Mouse (Mus musculus): Measurements from ENCODE around the gene Smchd1.

Smchd1 gene

DNA sequence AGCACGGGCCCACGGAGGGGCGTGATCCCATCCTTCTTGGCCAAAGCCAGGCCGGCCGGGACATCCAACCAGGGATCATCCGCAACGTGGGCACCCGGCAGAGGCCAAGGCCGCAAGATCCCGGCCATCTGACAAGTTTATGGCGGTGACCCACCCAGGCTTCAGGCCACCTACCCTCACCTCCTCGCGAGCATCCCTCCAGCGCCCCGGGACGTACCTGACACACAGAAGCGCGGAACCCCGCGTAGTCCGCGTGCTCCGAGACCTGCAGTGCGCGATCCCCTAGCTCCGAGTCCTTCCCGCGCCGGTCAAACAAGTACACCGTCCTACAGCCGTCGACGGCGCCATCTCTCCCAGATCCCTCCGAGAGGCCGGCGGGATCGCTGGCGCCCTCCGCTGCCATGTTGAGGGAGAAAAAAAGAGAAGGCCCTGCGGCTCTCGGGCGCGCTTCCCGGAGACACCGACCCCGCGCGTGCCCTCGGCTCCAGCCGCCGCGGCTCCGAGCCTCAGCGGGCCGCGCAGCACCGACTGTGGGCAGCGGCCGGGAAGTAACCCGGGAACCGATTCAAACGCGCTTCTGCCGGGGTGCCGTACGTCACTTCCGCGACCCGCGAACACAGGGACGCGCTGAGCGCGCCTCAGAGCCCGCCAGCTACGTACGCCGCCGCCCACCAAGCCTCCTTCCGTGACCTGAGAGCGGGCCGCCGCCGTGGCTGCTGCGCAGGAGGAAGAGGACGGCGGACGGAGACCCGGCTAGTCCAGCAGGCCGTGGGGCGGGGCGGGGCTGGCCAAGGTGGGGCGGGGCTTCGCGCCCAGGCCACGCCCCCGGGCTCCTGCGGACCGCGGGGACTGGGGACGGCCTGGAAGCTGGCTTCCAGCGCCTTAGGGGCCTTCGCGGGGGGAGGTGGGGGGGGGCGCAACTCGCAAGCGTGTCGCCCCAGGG, at the start of gene Smchd1:
Gene Smchd1 (minus strand): TSS at position 582 of the 943 bp plus-strand sequence.
- in situ Hi-C loops (cut with MboI; ENCODE audit: low pct_unique_long_range_greater_than_20kb in 1 of 2, low sequenced_read_pairs in 2 of 2, unreplicated experiment in 1 of 2): no loop called here

DNA sequence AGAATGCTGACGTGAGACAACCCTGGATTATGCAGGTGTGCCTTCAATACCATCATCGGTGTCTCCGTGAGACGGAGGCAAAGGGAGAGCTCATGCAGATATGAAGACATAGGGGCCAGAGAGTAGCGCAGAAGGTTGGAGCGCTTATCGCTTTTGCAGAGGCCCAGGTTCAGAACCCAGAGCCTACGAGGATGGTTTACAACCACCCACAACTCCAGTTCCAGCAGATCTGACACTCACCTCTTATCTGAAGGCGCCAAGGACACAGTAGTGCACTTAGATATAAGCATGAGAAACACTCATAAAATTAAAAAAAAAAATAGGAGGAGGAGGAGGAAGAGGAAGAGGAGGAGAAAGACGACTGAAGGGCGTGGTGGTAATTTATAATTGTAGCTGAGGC, 35.2 kb upstream of the Smchd1 start:
- in situ Hi-C loops (cut with MboI; ENCODE audit: low pct_unique_long_range_greater_than_20kb in 1 of 2, low sequenced_read_pairs in 2 of 2, unreplicated experiment in 1 of 2): no loop called here

DNA sequence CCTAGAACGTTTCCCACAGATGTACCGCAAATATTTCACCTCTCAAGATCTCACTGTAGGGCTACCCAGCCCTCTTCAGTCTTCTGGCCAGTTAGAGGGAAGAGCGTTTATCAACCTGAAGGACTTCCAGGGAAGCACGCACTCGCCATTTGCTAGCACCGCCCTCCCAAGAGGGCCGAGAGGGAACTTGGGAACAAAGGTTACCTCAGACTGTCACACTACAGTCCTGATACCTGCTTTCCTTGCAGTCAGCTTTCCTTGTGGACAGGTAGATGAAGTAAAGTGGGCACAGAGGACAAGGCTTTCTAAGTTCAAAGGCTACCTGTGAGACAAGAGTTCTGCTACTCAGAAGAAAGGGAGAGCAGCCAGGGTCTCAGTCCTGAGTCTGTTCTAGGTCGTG, 31.7 kb upstream of the Smchd1 start:
- in situ Hi-C loops (cut with MboI; ENCODE audit: low pct_unique_long_range_greater_than_20kb in 1 of 2, low sequenced_read_pairs in 2 of 2, unreplicated experiment in 1 of 2): no loop called here

DNA sequence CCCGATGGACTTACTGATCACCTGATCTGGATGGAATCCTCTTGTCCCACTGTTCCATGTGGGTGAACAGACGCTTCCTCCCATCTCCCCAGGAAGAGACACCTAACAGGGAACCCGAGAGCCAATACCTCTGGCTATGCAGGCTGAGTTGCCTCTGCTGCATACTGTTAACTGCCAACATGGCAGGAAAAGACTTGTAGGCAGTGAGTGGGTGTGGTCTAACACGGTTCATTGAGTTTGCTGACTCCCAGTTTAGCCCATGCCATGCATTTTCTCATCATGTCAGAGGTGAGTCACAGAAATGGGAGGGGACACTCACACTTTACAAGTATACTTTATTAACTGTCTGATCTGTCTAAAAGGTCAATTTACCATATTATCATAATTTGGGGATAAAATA, 20.6 kb upstream of the Smchd1 start:
- in situ Hi-C loops (cut with MboI; ENCODE audit: low pct_unique_long_range_greater_than_20kb in 1 of 2, low sequenced_read_pairs in 2 of 2, unreplicated experiment in 1 of 2): no loop called here

DNA sequence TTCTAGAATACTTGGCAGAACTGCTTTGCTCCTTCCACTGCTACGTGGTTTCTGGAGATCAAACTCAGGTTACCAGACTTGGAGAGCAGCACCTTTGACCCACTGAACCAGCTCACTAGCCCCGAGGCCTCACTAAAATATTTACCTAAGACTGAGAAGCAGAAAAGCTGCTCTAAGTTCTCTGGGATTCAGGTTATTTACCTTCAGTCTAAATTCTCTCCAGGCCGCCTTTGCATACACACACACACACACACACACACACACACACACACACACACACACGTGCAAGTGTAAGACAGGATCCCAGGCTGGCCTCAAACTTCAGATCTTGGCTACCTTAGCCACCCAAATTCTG, 16.2 kb upstream of the Smchd1 start:
- in situ Hi-C loops (cut with MboI; ENCODE audit: low pct_unique_long_range_greater_than_20kb in 1 of 2, low sequenced_read_pairs in 2 of 2, unreplicated experiment in 1 of 2): no loop called here

DNA sequence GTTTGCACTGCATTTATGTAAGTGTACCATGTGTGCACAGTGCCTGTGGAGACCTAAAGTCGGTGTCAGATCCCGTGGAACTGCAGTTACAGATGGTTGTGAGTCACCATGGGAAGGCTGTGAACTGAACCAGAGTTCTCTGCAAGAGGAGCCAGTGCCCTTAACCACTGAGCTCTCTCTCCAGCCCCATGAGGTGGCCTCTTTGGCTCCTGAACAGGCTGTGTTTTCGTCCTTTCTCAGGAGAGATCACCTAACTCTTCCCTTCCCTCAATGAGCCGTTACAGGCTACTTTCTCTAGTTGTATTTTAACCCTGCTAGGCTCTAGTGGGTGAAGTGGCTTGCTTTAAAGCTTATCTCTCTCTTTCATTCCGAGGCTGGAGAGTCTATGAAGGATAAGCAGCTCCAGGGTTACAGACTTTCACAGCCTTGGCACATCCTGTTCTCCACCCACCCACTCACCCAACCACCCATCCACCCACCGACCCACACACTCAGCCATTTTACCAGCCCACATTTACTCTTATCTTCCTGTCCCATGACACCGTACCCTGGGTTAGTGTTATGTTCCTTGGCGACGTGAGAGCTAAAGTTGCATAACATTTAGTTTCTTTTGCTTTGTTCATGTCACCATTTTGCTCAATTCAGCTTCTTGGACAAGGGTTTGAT, 15.7 kb upstream of the Smchd1 start:
- in situ Hi-C loops (cut with MboI; ENCODE audit: low pct_unique_long_range_greater_than_20kb in 1 of 2, low sequenced_read_pairs in 2 of 2, unreplicated experiment in 1 of 2): no loop called here

DNA sequence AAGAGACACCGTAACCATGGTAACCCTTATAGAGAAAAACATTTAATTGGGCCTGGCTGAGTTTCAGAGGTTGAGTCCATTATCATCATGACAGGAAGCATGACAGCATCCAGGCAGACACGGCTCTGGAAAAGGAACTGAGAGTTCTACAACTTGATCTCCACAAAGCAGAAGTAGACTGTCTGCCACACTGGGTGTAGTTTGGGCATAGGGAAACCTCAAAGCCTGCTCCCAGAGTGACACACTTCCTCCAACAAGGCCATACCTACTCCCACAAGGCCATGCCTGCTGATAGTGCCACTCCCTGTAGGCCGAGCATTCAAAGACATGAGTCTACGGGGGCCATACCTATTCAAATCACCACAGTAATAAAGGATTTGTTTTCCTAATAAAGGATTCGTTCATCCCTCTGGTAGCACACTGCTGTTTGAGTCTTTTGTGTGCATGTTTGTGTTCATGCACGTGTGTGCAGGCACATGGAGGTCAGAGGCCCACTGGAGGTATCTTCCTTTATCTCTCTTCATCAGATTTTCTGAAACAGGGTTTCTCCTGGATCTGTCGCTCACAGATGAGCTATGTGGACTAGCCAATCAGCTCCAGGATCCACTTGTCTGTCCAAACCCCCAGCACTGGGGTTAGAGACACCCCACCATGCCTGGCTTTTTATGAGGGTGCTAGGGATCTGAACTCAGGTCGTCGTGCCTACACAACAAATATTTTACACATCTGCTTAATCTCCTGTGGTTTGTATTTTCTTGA, 14.7 kb upstream of the Smchd1 start:
- in situ Hi-C loops (cut with MboI; ENCODE audit: low pct_unique_long_range_greater_than_20kb in 1 of 2, low sequenced_read_pairs in 2 of 2, unreplicated experiment in 1 of 2): no loop called here

DNA sequence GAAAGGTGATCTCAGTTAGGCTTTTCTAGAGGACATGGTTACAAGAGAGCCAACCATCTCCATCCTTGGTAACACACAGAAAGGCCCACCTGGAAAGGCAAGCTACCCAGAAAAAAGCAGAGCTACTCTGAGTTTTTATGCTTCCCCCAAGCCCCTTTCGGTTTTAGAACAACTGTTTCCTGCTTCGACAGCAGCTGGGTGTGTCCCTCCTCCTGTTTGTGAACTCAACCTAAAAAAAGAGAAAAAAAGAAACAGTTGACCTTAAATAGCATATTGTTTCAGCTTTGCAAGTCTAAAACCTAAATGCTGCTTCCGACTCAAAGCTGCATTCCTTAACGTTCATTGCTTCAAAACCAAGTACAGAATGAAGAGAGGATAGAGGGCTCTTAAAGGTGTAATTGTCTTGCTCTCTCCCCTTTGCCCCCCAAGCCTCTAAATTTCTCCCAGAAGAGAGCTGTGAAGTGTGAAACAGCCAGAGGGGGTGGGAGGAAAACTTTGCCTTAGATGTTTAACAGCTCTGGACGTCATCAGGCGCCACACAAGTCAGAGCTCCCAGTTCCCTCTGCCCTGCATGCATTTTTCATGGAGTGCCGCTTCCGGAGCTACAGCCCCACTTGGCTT, 11.2 kb upstream of the Smchd1 start:
- in situ Hi-C loops (cut with MboI; ENCODE audit: low pct_unique_long_range_greater_than_20kb in 1 of 2, low sequenced_read_pairs in 2 of 2, unreplicated experiment in 1 of 2): no loop called here

DNA sequence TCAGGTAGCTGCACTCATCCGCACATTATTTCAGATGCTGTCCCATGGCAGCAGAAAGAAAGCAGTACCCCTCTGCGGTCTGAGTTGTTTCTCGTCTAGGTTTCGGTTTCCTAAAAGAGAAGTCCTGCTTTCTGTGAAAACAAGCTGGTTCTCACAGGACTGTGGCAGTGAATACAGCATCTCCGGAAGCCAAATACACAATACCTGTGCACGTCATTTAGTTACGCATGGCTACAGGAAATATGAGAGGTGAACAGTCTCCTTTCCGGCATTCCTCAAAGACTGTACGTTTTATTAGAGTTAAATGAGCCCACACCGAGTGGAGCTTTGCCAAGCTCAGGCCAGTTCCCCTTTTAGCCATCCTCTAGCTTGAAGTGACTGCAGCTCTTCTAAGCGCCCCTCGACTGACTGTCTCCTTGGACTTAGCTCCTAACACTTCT, 10.7 kb upstream of the Smchd1 start:
- in situ Hi-C loops (cut with MboI; ENCODE audit: low pct_unique_long_range_greater_than_20kb in 1 of 2, low sequenced_read_pairs in 2 of 2, unreplicated experiment in 1 of 2): no loop called here

DNA sequence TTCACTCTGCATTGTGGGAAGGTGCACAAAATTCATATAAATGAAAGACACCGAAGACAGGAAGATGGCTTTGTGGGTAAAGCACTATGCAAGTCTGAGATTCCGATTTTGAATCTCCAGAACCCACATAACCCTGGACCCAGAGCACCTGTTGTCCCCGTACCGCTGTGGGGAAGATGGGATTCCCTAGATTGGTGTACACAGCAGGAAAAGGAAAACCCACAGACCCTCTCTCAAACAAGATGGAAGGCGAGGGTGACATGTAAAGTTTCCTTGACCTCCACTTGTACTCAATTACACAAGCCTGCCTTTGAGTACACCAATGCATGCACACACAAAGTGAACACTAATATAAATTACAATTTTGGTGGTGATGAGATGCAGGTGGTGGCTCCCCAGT, 9.6 kb upstream of the Smchd1 start:
- in situ Hi-C loops (cut with MboI; ENCODE audit: low pct_unique_long_range_greater_than_20kb in 1 of 2, low sequenced_read_pairs in 2 of 2, unreplicated experiment in 1 of 2): no loop called here

DNA sequence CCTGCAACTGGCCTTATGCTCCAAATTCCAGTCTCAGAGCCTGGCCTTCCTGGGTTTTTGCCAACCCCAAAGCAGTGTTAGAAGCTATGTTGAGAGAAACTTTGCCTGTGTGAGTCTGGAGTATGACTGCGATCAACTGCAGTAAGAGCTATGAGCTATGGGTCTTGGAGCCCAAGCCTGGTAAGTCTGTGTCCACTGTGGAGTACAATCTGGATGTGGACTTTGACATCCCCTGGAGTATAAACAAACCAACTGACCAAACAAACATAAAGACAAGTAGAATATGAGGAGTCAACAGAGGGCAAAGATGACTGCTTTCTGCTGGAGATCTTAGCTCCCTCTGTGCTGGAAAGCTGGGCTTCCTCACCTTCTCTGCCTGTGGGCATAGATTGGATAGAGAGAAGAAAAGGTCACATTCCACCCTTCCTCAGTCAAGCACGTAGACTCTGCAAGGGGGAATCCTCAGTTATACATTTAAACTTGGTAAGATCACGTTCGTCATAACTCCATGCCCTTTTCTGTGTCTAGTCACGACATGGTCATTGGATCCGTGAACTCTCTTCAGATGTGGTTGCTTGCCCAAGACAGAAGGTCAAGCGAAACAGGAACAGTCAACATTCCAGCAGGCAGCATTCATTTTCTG, 8.4 kb upstream of the Smchd1 start:
- in situ Hi-C loops (cut with MboI; ENCODE audit: low pct_unique_long_range_greater_than_20kb in 1 of 2, low sequenced_read_pairs in 2 of 2, unreplicated experiment in 1 of 2): no loop called here

DNA sequence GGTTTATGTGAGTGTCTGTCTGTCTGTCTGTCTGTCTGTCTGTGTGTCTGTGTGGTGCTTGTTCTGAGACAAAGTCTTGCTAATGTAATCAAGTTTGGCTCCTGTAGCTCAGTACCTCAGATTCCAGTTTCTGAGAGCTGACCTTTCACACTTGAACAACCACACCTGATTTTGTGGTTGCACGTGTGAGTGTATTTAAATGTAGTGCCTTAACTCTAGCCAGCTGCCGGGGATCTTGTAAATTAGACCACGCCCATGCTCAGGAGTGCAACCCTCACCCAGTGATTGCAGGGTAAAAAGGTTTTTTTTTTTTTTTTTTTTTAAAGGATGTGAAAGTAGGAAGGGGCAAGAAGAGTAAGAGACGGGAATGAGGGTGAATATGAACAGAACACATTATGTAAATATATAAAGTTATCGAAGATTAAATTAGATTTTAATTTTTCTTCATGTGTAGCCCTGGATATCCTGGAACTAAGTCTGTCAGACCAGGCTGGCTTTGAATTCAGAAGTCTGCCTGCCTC, 4.3 kb upstream of the Smchd1 start:
- in situ Hi-C loops (cut with MboI; ENCODE audit: low pct_unique_long_range_greater_than_20kb in 1 of 2, low sequenced_read_pairs in 2 of 2, unreplicated experiment in 1 of 2): no loop called here

DNA sequence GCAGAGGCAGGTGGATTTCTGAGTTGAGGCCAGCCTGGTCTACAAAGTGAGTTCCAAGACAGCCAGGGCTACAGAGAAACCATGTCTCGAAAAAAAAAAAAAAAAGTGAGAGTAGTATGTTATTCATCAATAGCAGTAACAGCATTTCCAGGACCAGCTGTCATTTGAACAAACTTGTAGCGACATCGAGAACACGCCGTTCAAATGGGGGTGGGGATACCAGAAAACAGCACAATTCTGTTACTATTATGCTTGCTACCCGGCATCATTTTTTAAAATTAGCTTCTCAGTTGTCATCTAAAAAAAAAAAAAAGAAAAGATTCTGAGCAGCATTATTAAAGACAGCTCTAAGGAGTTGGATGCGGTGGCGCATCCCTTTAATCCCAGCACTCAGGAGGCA, 2.3 kb upstream of the Smchd1 start:
- in situ Hi-C loops (cut with MboI; ENCODE audit: low pct_unique_long_range_greater_than_20kb in 1 of 2, low sequenced_read_pairs in 2 of 2, unreplicated experiment in 1 of 2): no loop called here

DNA sequence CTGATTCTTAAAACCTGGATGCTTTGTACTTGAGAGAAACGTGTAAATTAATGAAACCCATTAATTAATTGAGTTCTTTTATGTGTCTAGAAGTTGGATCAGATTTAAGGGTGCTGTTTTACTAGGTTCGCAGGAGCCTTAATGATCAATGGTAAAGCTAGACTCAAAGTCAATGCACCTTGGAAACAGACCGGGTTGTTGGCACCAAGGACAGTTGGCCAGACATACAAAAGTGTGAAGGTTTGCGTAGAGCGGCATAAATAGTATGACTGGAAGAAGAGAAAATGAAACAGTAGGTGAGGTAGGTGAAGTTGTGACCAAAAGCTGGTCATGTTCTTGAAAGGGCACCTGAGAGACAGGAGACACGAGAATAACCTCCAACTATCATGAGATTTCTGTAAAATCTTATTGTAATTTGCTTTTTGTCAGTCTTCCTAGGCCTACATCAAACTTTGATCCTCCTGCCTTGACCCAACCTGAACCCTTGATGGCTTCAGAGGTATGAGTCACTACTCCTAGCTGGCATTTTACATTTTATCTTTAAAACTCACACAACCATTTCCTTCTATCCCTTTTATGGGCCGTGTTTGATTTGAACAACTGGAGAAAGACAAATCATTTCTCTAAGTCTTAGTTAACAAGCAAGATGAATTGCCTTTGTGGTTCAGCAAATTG, 1.3 kb upstream of the Smchd1 start:
- in situ Hi-C loops (cut with MboI; ENCODE audit: low pct_unique_long_range_greater_than_20kb in 1 of 2, low sequenced_read_pairs in 2 of 2, unreplicated experiment in 1 of 2): no loop called here

DNA sequence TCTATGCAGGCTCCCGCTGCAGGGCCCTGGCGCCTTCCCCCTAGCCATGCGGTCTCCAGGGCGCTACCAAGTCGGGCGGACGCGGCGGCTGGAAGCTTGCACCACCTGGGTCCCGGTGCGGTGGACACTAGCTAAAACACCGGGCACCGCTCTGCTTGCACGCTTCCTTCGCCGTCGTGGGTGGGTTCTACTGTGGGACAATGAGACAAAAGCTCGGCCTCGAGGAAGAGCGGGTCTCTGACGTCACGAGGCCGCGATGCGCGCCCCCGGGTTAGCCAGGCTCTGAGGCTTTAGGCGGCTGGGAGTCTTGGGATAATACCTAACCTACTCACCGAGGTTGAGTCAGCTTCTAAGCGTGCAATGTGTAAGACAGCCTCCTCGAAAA, 554 bp upstream of the Smchd1 start:
- in situ Hi-C loops (cut with MboI; ENCODE audit: low pct_unique_long_range_greater_than_20kb in 1 of 2, low sequenced_read_pairs in 2 of 2, unreplicated experiment in 1 of 2): no loop called here

DNA sequence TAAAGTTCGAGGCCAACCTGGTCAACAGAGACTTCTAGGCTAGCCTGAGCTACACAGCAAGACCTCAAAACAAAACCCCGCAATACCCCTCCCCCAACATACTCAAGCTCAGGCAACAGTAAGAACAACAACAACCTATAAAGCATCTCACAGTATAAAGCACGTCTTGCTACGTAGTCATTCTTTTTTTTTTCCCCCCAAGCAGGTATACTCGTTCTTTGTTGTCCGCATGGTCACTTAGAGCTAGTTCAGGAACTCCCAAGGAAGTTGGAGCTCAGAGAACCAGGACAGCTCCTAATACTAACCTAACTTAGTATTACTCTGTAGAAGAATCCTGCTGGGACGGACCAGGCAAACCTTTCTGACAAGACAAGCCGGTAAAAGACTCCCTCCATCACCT, 1.0 kb downstream of the Smchd1 start:
- in situ Hi-C loops (cut with MboI; ENCODE audit: low pct_unique_long_range_greater_than_20kb in 1 of 2, low sequenced_read_pairs in 2 of 2, unreplicated experiment in 1 of 2): no loop called here

DNA sequence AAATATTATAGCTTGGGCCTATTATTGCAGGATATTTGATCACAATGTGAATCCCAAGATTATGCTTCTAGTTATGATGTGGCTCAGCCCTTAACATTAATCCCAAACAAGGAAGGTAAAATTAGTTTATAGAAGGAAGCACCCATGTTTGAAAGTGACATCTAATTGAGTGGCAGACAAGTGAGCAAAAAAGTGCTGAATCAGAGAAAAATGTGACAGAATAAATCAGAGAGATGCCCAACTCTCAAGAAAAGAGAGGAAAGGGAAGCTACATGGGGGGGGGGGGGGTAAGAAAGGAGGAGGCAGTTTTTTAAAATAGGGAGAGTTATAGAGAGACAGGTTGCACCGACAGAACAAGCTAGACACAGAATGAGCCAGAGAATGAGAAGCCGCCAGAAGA, 3.9 kb downstream of the Smchd1 start:
- in situ Hi-C loops (cut with MboI; ENCODE audit: low pct_unique_long_range_greater_than_20kb in 1 of 2, low sequenced_read_pairs in 2 of 2, unreplicated experiment in 1 of 2): no loop called here

DNA sequence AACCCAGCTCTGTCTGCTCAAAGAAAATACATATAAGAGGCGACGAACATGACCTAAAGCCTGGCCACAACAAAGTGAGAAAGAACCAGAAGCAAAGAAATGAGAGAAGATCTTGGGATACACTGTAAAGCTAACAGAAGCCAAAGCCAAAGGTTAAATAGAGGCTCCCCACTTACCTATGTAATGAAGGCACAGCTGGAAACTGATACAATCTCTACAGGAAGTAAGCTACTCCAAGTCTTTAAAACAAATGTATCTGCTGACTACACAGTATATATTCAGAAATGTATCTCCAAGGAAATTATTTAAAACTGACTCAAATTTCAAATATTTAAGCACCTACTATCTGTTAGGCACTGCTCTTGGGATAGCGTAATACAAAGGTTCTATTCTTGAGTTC, 14.8 kb downstream of the Smchd1 start:
- in situ Hi-C loops (cut with MboI; ENCODE audit: low pct_unique_long_range_greater_than_20kb in 1 of 2, low sequenced_read_pairs in 2 of 2, unreplicated experiment in 1 of 2): no loop called here
